Mouse (Mus musculus): ENCODE data around the gene Sh3bp5. TPM values are rescaled to one million over a fixed set of nuclear protein-coding genes. Genes with fewer than 3 reads are reported as not detected.

Sh3bp5 gene
- polyA plus RNA-seq, 1 experiment from 2014 or later, result 142 TPM

- no peak for ATAC-seq (ENCODE audit: low FRiP score)
- Histone ChIP-seq H3K4me3 (peak within 1 kb of the TSS; percentile 27), H3K4me2 (peak within 1 kb of the TSS; percentile 52), H3K9ac (peak within 1 kb of the TSS; percentile 16; the same call in 1 of the 2 replicates), H3K27me3 (0 out of 2 replicates have a peak, but pooled peaks cover 3% of the 10 kb centered on the region), H3K4me1 (replicated peaks) (peaks cover 8% of the 10 kb centered on the region), H3K9me3 (no peaks in the 10 kb centered on the region), H3K36me3 (no peaks in the 10 kb centered on the region), H3K27ac (no peak within 1 kb of the TSS)
- WGBS, result 33% methylated on average over 28 of the region's 28 CpGs
Observed at GRCm38 (mm10) chr14:31323849-31324792, 111.8 kb downstream of the Sh3bp5 start, which contains the start of gene Dnah1. Dnah1 (minus strand) TSS chr14:31323896.

DNA sequence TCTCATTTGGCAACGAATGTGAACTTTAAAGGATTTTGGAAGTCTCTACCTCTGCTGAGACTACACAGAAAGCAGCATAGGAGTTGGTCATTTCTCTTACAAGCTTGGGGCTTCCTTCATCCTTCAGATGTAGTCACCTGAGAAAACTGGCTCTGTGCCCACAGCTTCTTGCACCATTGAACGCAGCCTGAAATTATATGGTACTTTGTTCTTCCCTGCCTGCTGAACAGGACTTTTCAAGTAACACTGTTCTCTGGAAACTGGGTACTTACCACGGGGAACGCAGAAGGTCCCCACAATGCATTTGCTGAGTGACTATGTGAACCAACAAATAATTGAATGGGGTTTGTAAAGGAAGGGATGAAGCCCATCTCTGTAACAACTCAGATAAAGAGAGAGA is 112.7 kb downstream of the Sh3bp5 start:
- WGBS, result 82% methylated on average over 4 of the region's 4 CpGs
- H3K4me1 ChIP-seq (replicated peaks), result peaks cover 8% of the 10 kb centered on the region
- no peak overlapping the region for H3K9ac ChIP-seq
- H3K36me3 ChIP-seq, result no peaks in the 10 kb centered on the region
- 0 out of 2 replicates have a peak, but pooled peaks cover 3% of the 10 kb centered on the region for H3K27me3 ChIP-seq
- H3K4me3 ChIP-seq, result peak overlapping the region; percentile 27; the same call in 1 of the 2 replicates
- no peak for ATAC-seq (ENCODE audit: low FRiP score)
- no peaks in the 10 kb centered on the region for H3K9me3 ChIP-seq
- H3K4me2 ChIP-seq, result peak overlapping the region; percentile 52
- no peak overlapping the region for H3K27ac ChIP-seq

DNA sequence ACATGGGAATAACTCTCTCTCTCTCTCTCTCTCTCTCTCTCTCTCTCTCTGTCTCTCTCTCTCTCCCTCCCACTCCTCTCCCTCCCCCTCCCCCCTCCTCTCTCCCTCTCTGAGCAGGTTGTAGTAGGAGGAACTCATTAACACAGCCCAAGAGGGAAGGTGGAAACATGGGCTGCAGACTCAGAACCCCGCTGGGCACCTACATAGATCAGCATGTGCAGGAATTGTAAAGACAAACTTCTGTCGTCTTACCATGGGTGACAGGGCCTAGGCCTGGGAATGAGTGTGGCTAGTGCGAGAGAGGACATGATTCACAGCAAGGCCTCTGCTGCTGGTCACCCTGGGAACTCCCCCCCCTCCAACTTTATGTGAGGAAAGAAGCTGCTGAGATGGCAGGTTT is 113.7 kb downstream of the Sh3bp5 start:
- no peaks in the 10 kb centered on the region for H3K9me3 ChIP-seq
- H3K9ac ChIP-seq, result no peak overlapping the region
- no peak for ATAC-seq (ENCODE audit: low FRiP score)
- no peaks in the 10 kb centered on the region for H3K36me3 ChIP-seq
- H3K27ac ChIP-seq, result no peak overlapping the region
- 0 out of 2 replicates have a peak, but pooled peaks cover 3% of the 10 kb centered on the region for H3K27me3 ChIP-seq
- no peak overlapping the region for H3K4me2 ChIP-seq
- whole genome bisulfite sequencing, result 86% methylated on average over 3 of the region's 3 CpGs
- H3K4me3 ChIP-seq, result no peak overlapping the region
- H3K4me1 ChIP-seq (replicated peaks), result peaks cover 8% of the 10 kb centered on the region

GRCm38 (mm10) chr14:31321181-31321580 is 114.7 kb downstream of the Sh3bp5 start:
- Histone ChIP-seq H3K27me3 (no peaks in the 10 kb centered on the region), H3K4me3 (no peak overlapping the region), H3K36me3 (no peaks in the 10 kb centered on the region), H3K4me1 (replicated peaks) (peaks cover 8% of the 10 kb centered on the region), H3K27ac (no peak overlapping the region), H3K9me3 (no peaks in the 10 kb centered on the region), H3K4me2 (no peak overlapping the region), H3K9ac (no peak overlapping the region)
- WGBS, result 84% methylated on average over 11 of the region's 11 CpGs
- no peak for ATAC-seq (ENCODE audit: low FRiP score)

GRCm38 (mm10) chr14:31319546-31319945 is 116.3 kb downstream of the Sh3bp5 start:
- WGBS, result 89% methylated on average over 10 of the region's 10 CpGs
- Histone ChIP-seq H3K4me1 (replicated peaks) (peaks cover 8% of the 10 kb centered on the region), H3K27ac (no peak overlapping the region), H3K9ac (no peak overlapping the region), H3K36me3 (no peaks in the 10 kb centered on the region), H3K4me3 (no peak overlapping the region), H3K4me2 (no peak overlapping the region), H3K9me3 (no peaks in the 10 kb centered on the region), H3K27me3 (no peaks in the 10 kb centered on the region)
- ATAC-seq (ENCODE audit: low FRiP score), result no peak

DNA sequence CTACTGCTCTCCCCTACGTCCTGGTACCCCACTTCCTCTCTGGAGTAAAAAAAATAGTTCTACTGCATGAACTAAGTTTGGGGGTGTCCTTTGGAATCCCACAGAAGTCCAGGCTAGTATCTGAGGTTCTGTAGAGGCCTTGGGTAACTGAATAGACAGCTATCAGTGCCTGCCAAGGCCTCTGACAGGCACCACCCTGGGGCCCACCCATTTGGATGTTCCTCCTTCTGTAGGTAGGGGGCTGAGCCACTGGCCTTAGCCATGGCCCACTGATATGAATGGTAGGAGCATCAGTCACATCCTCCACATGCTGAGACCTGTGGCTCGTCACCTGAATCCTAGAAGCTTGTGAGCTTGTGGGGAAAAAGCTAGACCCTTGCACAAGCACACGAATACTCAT is 118.1 kb downstream of the Sh3bp5 start:
- H3K4me3 ChIP-seq, result no peak overlapping the region

GRCm38 (mm10) chr14:31316613-31317012 is 119.3 kb downstream of the Sh3bp5 start:
- Histone ChIP-seq H3K4me2 (no peak overlapping the region), H3K9me3 (no peaks in the 10 kb centered on the region), H3K27me3 (no peaks in the 10 kb centered on the region), H3K4me1 (replicated peaks) (no peaks in the 10 kb centered on the region), H3K36me3 (no peaks in the 10 kb centered on the region), H3K9ac (no peak overlapping the region), H3K4me3 (no peak overlapping the region), H3K27ac (no peak overlapping the region)
- no peak for ATAC-seq (ENCODE audit: low FRiP score)
- 79% methylated on average over 12 of the region's 12 CpGs for WGBS

More for the DNA sequence above, 118.1 kb downstream of the Sh3bp5 start:
- no peak for ATAC-seq (ENCODE audit: low FRiP score)
- H3K4me2 ChIP-seq, result no peak overlapping the region
- H3K9ac ChIP-seq, result no peak overlapping the region
- WGBS, result 83% methylated on average over 3 of the region's 3 CpGs
- H3K9me3 ChIP-seq, result no peaks in the 10 kb centered on the region
- H3K27me3 ChIP-seq, result no peaks in the 10 kb centered on the region
- no peaks in the 10 kb centered on the region for H3K36me3 ChIP-seq
- no peaks in the 10 kb centered on the region for H3K4me1 ChIP-seq (replicated peaks)
- H3K27ac ChIP-seq, result no peak overlapping the region

DNA sequence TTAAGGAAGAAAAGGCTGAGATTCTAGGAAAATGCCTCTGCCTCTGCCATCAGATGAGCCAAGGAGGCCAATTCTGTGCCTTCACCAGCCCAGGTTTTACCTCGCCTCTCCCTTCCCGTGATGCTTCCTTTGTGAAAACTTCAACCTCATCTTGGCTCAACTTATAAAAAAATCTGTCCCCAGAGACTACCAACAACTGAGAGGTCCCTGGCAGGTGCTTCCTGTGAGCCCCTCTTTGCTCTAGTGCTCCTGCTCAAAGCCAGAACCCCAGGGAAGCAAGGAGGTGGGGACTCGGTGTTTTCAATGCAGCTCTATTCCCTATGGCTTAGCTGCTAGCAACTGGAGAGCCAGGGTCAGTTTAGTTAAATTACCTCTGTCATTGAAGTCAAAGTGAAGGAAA is 122.7 kb downstream of the Sh3bp5 start:
- H3K9me3 ChIP-seq, result no peaks in the 10 kb centered on the region
- H3K4me3 ChIP-seq, result no peak overlapping the region
- no peak for ATAC-seq (ENCODE audit: low FRiP score)
- WGBS, result 48% methylated on average over 3 of the region's 3 CpGs
- no peak overlapping the region for H3K27ac ChIP-seq
- H3K4me1 ChIP-seq (replicated peaks), result no peaks in the 10 kb centered on the region
- H3K4me2 ChIP-seq, result no peak overlapping the region
- no peak overlapping the region for H3K9ac ChIP-seq
- H3K27me3 ChIP-seq, result no peaks in the 10 kb centered on the region
- no peaks in the 10 kb centered on the region for H3K36me3 ChIP-seq

Other genes with a start within 250 kb of the Sh3bp5 start
- 7.3 and 9.1 TPM in 2 replicates for gene Tnnc1, start 227.8 kb downstream of the Sh3bp5 start, polyA plus RNA-seq (2015; fragmentation: Nextera tagmentation; extraction: Ambion mirVana)
- 315 and 334 TPM in 2 replicates for gene Nisch, start 219.1 kb downstream of the Sh3bp5 start, polyA plus RNA-seq (2015; fragmentation: Nextera tagmentation; extraction: Ambion mirVana)
- 0.84 and 0.90 TPM in 2 replicates for gene Sema3g, start 218.2 kb downstream of the Sh3bp5 start, polyA plus RNA-seq (2015; fragmentation: Nextera tagmentation; extraction: Ambion mirVana)
- gene Phf7, start 184.8 kb downstream of the Sh3bp5 start, polyA plus RNA-seq (2015; fragmentation: Nextera tagmentation; extraction: Ambion mirVana), result 11.9 and 13.6 TPM in 2 replicates
- 114 and 117 TPM in 2 replicates for gene Bap1, start 184.6 kb downstream of the Sh3bp5 start, polyA plus RNA-seq (2015; fragmentation: Nextera tagmentation; extraction: Ambion mirVana)
- gene Dnah1, start 112.2 kb downstream of the Sh3bp5 start, polyA plus RNA-seq (2015; fragmentation: Nextera tagmentation; extraction: Ambion mirVana), result 4.1 and 4.6 TPM in 2 replicates
- 70.5 and 76.3 TPM in 2 replicates for gene Capn7, start 99.4 kb downstream of the Sh3bp5 start, polyA plus RNA-seq (2015; fragmentation: Nextera tagmentation; extraction: Ambion mirVana)
- 9.6 and 10.9 TPM in 2 replicates for gene Eaf1, start 58.3 kb upstream of the Sh3bp5 start, polyA plus RNA-seq (2015; fragmentation: Nextera tagmentation; extraction: Ambion mirVana)
- 54.1 and 55.0 TPM in 2 replicates for gene Mettl6, start 59.0 kb upstream of the Sh3bp5 start, polyA plus RNA-seq (2015; fragmentation: Nextera tagmentation; extraction: Ambion mirVana)
- gene Colq, start 155.3 kb upstream of the Sh3bp5 start, polyA plus RNA-seq (2015; fragmentation: Nextera tagmentation; extraction: Ambion mirVana), result 0.19 and 0.34 TPM in 2 replicates
- 0.61 and 1.7 TPM in 2 replicates for gene Gm49387, start 204.8 kb upstream of the Sh3bp5 start, polyA plus RNA-seq (2015; fragmentation: Nextera tagmentation; extraction: Ambion mirVana)
- gene Btd, start 204.9 kb upstream of the Sh3bp5 start, polyA plus RNA-seq (2015; fragmentation: Nextera tagmentation; extraction: Ambion mirVana), result 17.3 and 18.7 TPM in 2 replicates
- 9.8 and 10.4 TPM in 2 replicates for gene Hacl1, start 205.2 kb upstream of the Sh3bp5 start, polyA plus RNA-seq (2015; fragmentation: Nextera tagmentation; extraction: Ambion mirVana)

Measured in hindbrain, embryonic 13.5 days (tissue).